Mouse (Mus musculus): ENCODE data around the gene Mfap2. TPM values are rescaled to one million over a fixed set of nuclear protein-coding genes. Genes with fewer than 3 reads are reported as not detected.

Gene Mfap2
- total RNA-seq, 2 experiments from 2014 or later: 98.0 to 106 TPM

DNA sequence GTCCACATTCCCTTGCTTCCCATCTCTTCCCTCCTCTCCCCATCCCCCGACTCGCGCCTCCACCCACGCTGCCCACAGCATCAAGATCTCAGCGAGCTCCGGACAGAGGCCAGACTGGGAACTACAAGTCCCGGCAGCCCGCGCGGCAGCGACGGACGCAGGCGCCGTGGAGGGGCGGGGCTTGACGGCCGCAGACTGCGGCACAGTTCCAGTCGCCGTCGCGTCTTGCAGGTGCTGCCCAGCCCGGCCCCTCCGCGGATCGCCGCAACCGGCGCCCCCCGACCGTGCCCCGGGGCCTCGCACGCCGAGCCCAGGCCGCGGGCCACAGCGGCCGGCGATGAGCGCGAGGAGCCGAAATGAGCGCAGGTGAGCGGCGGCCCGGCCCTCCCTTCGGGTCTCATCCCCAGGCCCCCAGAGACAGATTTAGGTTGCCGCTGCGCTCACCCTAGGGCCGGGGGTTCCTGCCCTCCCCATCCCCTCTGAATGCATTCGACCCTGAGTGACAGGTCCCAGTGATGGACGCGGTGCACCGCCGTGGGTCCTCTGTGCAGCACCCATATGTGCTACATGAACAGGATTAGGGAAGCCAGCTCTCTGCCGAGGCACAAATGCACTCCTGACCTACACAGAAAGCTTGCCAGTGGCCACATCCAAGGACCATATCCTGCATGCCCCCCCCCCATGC lies 23.4 kb upstream of the Mfap2 start, which contains the start of gene Atp13a2:
Gene Atp13a2 (plus strand): TSS at position 163 of the 685 bp plus-strand sequence.
- DNase-seq (ENCODE audit: low spot score in 2 of 2): peak; percentile 75 to 81

DNA sequence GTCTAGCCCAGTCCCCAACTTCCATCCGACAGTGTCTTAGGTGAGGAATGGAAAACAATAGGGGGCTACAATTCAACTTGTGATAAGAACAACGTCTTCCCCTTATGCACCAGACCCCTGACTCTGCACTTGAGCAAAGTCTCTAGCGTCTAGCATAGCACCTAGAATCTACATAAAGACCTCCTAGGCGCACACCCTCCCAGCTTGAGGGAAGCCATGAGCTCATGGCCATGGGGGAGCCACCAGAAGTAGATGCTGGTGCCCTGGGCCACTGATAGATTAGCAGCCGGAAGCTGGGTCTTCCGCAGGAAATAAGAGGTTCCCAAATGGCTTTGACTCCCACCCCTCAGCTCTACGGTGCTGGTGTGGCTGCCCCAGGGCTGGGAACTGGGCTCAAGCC lies 22.7 kb upstream of the Mfap2 start:
- DNase-seq (ENCODE audit: low spot score in 2 of 2): no peak

DNA sequence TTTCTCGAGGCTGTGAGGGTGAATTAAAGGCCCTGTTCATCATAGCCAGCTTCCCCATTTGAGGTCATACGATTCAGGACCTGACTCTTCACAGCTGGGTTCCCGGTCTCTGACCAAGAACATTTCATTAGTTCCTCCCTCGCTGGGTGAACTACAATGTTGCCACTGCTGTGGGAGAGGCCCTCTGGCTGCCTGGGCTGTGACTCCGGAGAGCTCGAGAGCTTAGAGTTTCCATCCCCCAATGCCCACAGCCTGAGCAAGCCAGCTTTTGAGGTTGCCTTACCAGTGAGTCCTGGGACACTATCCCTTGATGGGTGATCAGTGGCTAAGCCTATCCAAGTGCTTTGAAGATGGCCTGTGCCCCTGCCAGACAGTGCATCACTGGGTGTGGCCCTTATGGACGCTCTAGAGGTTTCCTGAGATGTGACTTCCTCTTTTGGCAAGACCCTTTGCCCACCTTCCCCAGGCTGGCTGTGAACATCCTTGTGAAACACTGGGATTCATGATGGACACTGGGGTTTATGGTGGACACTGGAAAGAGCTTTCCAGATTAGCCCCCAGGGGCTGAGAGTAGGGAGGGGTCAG lies 21.4 kb upstream of the Mfap2 start:
- no peak for DNase-seq (ENCODE audit: low spot score in 2 of 2)

DNA sequence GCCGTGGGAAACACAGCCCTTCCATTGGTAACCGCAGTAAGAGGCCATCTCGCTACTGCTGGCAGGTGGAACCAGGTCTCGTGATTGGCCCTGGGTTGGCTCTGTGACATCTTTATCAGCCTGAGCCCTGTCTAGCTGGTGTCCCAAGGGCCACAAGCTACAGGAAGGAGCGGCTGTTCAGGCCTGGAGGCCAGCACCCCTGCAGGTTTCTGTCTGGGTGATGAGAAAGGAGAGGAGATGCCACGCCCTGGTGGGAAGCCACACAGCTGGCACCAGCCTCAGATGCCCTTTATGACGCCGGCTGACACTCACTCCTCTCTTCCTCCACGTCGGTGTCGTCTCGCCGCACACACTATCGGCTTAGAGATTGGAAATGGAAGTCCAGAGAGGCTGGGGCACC lies 20.8 kb upstream of the Mfap2 start:
- no peak for DNase-seq (ENCODE audit: low spot score in 2 of 2)

DNA sequence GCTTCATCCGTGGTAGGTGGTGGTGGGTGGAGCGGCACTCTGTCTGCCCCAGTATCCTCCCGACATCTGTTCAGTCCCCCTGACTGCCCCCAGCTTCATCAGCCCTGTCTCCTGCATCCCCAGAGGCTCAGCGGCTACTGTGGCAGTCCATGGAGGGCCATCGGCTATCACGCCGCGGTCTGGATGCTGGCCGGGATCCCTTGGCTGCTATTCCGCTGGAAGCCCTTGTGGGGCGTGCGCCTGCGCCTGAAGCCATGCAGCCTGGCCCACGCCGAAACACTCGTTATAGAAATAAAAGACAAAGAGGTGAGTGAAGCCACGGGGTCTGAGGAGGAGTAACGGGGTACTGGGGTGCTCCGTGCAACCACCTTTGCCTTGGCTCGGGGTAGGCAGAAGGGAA lies 18.0 kb upstream of the Mfap2 start:
- no peak for DNase-seq (ENCODE audit: low spot score in 2 of 2)

DNA sequence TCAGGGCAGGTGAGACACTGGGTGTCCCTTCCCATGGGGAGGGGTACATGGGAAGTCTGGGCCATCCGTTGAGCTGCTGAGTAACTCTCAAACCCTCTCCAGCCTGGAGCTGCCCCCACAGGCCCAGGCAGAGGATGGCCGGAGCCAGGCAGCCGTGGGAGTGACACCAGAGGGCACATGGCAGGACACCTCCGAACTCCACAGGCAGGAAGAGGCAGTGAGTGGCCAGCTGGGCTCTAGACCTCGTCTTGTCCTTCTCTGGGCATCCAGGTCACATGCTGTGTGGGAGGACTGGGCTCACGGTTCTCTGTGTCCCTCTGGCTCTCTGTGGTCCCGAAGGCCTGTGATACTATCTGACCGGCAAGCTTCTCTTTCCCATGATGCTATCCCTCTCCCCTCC lies 16.4 kb upstream of the Mfap2 start:
- DNase-seq (ENCODE audit: low spot score in 2 of 2): no peak

DNA sequence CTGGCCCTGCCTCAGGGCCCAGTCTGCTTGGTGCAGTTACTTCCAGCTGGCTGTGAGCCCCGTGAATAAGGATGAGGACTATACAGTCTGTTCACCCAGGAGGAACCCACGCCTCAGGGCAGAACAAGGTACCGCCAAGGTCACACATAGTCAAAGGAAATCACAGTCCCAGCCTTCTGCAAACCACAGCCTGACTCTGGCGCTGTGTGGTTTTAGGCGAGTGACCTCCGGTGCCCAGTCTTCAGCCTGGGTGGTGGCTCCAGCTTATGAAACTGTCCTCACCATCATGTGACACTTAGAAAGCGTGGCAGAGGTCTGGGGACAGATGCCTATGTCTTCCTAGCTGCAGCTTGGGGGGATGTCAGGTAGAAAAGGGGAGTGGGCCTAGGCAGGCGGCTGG lies 14.4 kb upstream of the Mfap2 start:
- no peak for DNase-seq (ENCODE audit: low spot score in 2 of 2)

DNA sequence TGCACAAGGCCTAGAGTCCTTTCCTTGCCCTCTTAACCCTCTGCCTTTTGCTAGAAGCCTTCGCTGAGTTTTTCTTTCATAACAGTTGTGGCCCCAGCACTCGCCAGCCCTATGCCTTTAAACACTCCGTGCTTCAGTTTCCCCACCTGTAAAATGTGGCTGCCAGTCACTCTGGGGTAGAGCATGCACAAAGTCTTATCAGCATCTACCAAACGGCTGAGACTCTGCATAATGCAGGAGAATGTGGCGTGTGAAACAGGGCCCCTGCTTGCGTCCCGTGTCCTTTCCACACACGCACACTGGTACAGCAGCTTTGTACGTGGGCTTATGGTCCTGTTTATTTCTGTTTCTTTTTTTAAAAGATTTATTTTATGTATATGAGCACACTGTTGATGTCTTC lies 13.4 kb upstream of the Mfap2 start:
- no peak for DNase-seq (ENCODE audit: low spot score in 2 of 2)

DNA sequence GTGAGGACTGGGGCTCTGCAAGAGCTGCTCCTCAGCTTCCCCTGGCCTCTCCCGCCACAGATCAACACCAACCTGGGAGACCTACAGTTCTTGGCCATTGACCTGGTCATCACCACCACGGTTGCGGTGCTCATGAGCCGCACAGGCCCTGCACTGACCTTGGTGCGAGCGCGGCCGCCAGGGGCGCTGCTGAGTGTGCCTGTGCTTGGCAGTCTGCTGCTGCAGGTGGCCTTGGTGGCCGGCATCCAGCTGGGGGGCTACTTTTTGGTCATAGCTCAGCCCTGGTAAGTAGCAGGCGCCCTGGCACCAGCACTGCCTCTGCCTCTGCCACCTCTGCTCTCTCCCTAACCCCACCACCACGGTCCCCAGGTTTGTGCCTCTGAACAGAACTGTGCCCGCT lies 4.2 kb upstream of the Mfap2 start:
- peak; percentile 51 to 64 for DNase-seq (ENCODE audit: low spot score in 2 of 2)

DNA sequence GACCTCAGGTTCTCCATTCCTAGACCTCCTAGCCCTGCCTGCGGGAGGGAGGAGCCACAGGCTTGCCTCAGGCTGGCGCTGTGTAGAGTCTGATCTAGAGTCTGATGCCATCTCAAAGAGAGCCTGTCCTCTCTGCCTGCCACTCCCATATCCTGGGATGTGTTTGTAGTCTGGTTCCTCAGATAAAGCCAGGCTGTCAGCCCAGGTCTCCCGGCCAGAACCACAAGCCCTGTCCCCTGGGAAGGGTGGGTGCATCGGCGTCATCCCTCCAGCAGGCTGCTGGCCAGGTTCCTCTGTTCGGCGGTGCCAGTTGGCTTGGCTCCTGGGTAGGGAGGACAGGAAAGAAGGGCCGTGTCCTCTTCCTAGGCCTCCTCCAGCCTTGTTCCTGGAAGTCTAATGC lies 2.2 kb upstream of the Mfap2 start:
- DNase-seq (ENCODE audit: low spot score in 2 of 2): no peak

DNA sequence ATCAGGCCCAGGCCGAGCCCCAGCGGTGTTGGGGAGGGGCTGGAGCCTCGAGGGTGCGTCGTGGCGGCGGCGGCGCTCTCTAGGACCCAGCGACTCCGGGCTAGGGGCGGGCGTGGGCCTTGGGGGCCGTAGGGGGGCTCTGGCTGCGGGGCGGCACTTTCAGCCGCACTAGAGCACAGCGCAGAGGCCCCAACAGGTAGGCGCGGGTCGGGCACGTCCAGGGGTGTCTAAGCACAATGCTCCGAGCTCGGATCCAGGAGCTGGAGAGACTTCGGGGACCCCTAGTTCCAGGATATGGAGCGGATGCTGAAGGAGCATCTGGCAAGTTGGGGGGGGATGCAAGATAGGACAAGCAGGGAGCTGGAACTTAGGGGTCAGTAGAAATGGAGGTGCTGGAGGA lies 308 bp downstream of the Mfap2 start:
- DNase-seq (ENCODE audit: low spot score in 2 of 2): no peak

DNA sequence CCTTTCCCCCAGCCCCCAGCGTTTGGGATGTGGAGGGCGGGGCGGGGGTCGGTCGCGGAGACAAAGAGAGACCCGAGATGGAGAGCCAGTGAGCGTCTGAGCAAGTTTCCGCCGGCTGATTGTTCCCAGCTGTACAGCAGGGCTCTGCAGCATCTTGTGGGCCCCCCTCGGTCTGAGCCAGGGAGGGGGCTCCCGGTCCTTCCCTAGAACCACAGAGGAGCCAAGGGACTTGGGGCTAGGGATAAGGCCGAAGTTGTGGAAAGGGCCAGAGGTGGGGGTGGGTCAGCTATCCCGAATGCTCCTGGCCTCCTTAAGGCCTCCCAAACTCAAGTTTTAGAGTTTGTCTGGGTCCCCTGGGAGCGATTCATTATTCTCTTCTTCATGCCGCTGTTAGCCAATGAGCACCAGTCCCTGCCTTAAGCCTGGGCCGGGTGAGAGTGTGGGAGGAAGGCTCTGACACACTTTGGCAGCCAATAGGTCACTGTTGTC lies 767 bp downstream of the Mfap2 start:
- DNase-seq (ENCODE audit: low spot score in 2 of 2): no peak

DNA sequence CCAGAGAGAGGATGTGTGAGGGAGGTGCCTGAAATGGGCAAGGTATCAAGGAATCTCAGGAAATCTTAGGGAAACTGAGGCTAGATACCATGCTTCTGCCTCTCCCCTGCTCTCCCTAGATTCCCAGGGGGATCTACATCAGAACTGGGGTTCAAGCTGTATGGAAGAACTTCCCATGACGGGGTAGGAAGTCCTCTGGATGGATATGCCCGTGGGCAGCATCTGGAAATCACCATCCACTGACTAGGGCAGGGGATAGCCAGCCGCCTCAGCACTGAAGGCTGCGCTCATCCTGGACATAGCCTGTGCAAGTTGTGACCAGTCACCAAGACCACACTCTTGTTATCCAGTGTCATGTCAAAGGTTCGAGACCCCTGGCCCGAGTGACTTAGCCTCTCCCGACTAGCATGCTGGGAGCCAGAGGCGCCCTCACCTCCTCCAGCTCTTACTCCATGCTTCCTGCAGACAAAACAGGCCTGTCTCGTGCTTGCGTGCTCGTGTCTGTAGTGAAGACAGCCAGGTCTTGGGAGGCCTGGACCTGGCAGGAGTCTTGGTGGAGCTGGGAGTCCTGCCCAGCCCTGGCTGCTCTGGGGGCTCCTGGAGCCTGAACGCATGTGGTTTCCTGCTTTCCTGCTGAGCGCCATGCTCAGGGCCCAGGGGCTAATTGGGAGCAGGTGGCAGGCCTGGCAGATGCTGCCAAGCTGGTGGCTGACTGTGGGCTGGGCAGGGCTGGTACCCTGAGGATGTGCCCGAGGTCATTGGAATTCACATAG lies 1.5 kb downstream of the Mfap2 start:
- DNase-seq (ENCODE audit: low spot score in 2 of 2): no peak

DNA sequence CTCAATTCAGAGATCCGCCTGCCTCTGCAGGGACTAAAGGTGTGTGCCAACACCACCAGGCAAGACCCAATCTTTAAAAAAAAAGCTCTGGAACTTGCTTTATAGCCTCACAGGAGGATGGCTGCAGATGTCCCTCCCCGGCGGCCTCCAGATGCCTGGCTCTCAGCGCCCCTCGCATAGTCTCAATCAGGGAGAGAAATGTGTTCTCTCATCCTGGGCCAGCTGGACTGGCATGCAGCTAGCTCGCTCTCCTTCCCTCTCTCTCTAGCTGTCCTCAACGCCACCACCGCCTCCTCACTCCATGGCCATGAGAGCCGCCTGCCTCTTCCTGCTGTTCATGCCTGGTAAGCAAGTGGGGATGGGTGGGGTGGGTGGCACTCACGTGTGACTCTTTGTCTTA lies 2.3 kb downstream of the Mfap2 start:
- no peak for DNase-seq (ENCODE audit: low spot score in 2 of 2)

DNA sequence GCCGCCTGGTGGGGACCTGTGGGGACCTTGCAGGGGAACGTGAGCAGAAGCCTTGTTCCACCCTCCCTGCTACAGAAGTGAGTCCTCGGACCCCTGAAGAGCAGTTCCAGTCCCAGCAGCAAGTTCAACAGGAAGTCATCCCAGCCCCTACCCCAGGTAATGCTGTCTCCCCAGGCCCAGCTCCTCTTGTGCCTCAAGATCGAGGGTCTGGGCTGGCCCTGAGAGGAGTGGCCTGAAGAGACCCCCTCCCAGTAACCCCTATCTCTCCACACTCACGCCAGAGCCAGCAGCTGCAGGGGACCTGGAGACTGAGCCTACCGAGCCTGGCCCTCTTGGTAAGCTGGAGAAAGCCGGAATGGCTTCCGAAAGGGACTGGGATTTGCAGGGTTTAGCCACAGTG lies 3.9 kb downstream of the Mfap2 start:
- no peak for DNase-seq (ENCODE audit: low spot score in 2 of 2)

DNA sequence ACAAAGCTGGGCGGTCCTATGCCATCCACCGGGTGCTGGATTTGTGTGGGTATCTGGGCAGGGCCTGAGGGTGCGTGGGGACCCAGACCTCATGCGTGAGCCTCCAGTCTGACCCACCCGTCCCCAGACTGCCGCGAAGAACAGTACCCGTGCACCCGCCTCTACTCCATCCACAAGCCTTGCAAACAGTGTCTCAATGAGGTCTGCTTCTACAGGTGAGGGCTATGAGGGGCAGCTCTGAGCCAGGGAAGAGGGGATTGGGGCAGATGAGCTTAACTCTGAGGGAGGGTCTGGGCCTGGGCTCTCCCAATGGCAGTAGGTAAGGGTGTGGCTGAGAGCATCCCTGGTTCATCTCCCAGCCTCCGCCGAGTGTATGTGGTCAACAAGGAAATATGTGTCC lies 4.6 kb downstream of the Mfap2 start:
- DNase-seq (ENCODE audit: low spot score in 2 of 2): no peak

DNA sequence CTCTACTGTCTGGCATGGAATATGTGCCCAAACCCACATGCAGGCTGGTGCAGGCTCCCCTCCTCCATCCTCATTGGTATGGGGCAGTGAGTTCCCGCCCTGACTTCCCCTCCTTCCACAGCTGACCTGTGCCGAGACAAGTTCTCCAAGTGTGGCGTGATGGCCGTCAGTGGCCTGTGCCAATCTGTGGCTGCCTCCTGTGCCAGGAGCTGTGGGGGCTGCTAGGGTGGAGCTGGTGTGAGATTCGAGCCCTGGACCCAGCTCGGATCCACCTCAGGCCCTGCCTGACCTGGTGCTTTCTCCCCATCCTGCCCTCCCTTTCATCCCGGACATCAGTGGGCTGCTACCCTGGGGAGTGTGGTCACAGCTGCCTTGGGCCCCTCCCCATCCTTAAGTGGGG lies 5.1 kb downstream of the Mfap2 start:
- DNase-seq (ENCODE audit: low spot score in 2 of 2): no peak

DNA sequence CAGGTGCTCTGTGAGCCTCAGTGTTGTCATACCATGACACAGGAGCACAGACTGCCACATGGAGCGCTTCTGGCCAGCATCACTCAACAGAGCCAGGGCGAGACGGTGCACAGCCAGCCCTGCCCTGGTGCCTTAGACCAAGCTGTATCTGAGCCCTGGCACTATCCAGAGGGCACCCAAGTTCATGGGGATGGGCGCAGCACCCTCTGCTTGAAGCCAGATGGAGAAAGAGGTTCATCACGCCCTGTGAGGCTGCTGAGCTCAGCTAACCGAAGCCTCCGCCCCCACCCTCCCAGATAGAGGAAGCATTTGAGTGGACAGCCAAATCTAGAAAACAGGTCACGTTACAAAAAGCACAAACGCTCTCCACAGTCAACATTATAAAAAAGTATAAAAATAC lies 6.1 kb downstream of the Mfap2 start:
- no peak for DNase-seq (ENCODE audit: low spot score in 2 of 2)

DNA sequence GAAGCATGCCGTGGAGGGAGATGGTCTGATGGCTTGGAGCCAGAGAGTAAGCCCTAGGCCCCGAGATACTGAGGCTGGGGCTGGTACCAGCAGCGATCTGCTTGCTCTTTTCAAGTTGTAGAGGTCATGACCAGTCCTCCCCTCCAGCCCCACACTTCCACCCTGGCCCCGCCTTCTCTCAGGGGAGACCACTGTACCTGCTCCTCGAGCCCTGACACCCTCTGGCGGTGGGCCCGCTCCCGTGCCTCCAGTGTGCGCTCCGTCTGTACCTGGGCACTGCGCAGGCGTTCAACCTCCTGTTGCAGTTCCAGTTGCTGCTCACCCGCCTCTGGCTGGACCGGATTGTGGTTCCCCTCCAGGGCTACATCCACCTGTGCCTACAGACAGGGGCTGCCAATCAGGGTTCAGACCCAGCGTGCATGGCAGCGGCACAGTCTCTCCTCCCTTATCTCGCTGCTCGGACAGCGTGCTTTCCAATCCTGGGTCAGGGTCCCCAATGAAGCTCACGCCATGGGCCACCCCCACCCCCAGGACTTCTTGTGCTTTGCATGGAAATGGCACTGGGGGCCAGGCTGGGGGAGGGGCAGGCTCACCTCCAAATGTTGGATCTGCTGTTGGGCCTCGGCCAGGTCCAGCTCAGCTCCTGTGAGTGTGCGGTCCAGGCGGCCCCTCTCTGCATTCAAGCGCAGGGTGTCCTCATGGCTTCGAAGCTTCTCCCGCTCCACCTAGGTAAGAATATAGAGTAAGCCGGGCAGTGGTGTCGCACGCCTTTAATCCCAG lies 7.6 kb downstream of the Mfap2 start:
- no peak for DNase-seq (ENCODE audit: low spot score in 2 of 2)

DNA sequence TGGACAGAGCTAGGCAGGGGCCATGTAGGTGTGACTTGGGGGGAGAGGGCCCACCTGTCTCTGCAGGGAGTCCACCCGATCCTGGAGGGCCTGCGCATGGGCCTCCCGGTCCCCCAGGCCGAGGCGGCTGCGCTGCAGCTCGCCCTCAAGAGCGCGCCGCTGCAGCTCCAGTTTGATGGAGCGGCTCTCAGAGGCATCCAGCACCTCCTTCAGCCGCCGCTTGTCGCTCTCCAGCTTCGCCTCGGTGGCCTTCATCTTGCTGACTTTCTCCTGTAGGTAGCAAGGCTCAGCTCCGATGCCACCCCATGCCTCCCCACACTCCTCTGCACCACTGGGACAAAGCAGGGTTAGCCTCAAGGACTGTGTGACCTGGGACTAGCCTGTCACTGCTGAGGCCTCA lies 10.0 kb downstream of the Mfap2 start:
- DNase-seq (ENCODE audit: low spot score in 2 of 2): no peak

DNA sequence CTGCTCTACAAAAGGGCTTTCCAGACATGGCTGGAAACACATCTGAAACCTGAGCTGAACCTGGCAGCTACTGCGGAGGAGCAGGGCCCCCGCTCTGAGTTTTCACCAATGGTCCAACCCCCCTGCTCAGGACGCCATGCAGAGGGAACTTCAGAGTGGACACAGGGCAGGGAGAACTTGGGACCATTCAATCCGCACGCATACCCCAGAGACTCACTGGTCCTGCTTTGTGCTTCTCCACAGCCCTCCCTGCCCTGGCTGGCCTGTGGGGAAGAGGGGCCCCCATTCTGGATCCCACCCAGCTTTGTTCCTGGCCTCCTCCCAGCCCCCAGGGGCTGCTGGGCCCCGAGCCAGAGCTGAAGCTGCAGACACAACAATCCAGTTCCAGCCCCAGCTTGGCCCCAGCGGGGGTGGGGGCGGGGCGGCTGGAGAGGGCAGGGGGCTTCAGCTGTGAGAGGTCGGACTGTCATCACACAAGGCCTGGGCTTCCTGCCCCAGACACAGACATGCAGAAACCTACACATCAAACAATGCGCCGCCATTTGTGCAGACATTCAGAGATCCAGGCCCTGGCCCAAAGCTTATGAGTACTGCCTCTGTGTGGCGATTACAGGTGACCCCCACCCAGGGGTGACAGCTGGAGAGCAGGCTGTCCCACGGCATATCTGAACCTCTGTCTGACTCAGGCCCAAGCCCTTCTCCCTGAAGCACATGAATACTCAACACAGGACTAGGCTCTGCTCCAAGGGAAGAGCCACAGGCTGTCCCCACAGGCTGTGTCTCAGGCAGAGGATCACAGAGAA lies 10.8 kb downstream of the Mfap2 start:
- DNase-seq (ENCODE audit: low spot score in 2 of 2): peak in 1 of 2 experiments; percentile 40

Measured in adrenal gland, postnatal 4 days (tissue).